Mouse (Mus musculus): ENCODE data around the gene Arhgap24. TPM values are rescaled to one million over a fixed set of nuclear protein-coding genes. Genes with fewer than 3 reads are reported as not detected.
"Not testable (repeated sequence)": the region's sequence is repeated elsewhere in the genome, so short reads cannot be mapped to it uniquely, and the experiment has no call there.

The Arhgap24 gene
- polyA plus RNA-seq, 1 experiment from 2014 or later, result 51.1 TPM

DNA sequence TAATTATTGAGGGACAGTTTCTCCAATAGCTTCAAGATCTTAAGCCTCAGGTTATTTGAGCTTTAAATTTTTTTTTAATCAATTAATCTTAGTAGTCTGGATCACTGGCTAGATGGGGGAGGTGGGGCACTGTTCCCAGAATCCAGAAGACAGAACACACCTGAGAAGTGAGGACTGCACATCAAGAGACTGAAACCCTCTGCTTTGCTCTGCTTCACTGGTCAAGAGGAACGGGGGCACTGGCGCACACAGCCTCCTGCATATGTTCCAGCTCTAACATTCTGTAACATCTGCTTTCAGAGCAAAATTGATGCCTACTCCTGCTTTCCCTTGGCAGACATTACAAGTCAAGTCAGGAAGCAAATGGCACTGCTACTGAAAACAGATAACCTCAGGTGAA lies 439.0 kb downstream of the Arhgap24 start:
- 35% methylated on average over 2 of the region's 2 CpGs for WGBS
- no peak overlapping the region for H3K4me3 ChIP-seq (ENCODE audit: low read length)

DNA sequence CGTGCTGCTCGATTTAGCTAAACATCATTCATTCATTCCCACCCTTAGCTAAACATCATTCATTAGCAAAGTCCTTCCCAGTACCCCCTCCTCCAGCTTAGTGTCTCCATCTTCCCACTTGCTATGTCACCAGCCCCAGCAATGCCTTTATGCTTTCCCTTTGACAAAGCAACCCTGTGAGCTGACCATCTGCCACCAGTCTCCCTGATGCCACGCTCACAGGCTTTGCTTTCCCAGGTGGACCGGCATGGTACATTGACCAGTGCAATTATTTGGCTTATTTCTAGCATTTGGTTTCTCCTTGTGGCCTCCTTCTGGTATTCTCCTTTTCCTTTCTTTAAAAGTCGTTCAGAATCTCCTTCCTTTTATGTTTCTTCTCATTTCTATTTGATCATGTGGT lies 445.6 kb downstream of the Arhgap24 start:
- no peaks in the 10 kb centered on the region for H3K9me3 ChIP-seq (ENCODE audit: control insufficient read depth, low read length)
- H3K4me3 ChIP-seq (ENCODE audit: low read length), result no peak overlapping the region
- no peaks in the 10 kb centered on the region for H3K4me1 ChIP-seq (ENCODE audit: control insufficient read depth, insufficient read depth, low read length)
- H3K4me2 ChIP-seq (replicated peaks; ENCODE audit: low read depth, low read length), result no peak overlapping the region
- H3K27ac ChIP-seq (ENCODE audit: low read depth, low read length), result no peak overlapping the region
- WGBS, result 80% methylated on average over 5 of the region's 5 CpGs
- H3K9ac ChIP-seq (ENCODE audit: low read depth, low read length), result no peak overlapping the region
- H3K27me3 ChIP-seq (ENCODE audit: control insufficient read depth, insufficient read depth, low read length), result no peaks in the 10 kb centered on the region
- ATAC-seq (ENCODE audit: low FRiP score, low TSS enrichment), result no peak
- no peaks in the 10 kb centered on the region for H3K36me3 ChIP-seq (ENCODE audit: control insufficient read depth, insufficient read depth, low read length)

More for the DNA sequence above, 439.0 kb downstream of the Arhgap24 start:
- H3K9me3 ChIP-seq (ENCODE audit: control insufficient read depth, low read length), result no peaks in the 10 kb centered on the region
- H3K36me3 ChIP-seq (ENCODE audit: control insufficient read depth, insufficient read depth, low read length), result no peaks in the 10 kb centered on the region
- no peaks in the 10 kb centered on the region for H3K4me1 ChIP-seq (ENCODE audit: control insufficient read depth, insufficient read depth, low read length)
- no peak overlapping the region for H3K4me2 ChIP-seq (replicated peaks; ENCODE audit: low read depth, low read length)
- no peak overlapping the region for H3K9ac ChIP-seq (ENCODE audit: low read depth, low read length)
- ATAC-seq (ENCODE audit: low FRiP score, low TSS enrichment), result peak; percentile 87; the same call in 1 of the 2 replicates
- H3K27me3 ChIP-seq (ENCODE audit: control insufficient read depth, insufficient read depth, low read length), result no peaks in the 10 kb centered on the region
- no peak overlapping the region for H3K27ac ChIP-seq (ENCODE audit: low read depth, low read length)

DNA sequence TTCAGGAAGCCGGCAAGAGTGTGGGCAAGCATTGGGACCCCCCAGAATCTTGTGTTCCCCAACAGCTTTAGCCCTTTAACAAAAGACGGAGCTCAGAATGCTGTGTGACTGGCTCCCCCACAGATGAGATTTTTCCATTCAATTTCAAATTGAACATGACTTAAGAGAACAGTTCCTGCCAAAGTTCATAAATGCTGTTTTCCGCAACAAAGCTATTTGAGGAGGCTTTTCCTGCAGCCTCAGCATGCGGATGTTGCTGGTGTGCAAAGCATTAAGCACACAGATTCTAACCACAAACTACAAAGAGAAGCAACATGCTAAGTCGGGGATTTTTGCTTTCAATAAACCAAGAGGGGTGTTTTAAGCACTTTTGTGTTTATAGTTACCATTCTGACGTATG lies 449.0 kb downstream of the Arhgap24 start:
- WGBS, result 80% methylated on average over 6 of the region's 6 CpGs
- H3K27ac ChIP-seq (ENCODE audit: low read depth, low read length), result no peak overlapping the region
- ATAC-seq (ENCODE audit: low FRiP score, low TSS enrichment), result no peak

DNA sequence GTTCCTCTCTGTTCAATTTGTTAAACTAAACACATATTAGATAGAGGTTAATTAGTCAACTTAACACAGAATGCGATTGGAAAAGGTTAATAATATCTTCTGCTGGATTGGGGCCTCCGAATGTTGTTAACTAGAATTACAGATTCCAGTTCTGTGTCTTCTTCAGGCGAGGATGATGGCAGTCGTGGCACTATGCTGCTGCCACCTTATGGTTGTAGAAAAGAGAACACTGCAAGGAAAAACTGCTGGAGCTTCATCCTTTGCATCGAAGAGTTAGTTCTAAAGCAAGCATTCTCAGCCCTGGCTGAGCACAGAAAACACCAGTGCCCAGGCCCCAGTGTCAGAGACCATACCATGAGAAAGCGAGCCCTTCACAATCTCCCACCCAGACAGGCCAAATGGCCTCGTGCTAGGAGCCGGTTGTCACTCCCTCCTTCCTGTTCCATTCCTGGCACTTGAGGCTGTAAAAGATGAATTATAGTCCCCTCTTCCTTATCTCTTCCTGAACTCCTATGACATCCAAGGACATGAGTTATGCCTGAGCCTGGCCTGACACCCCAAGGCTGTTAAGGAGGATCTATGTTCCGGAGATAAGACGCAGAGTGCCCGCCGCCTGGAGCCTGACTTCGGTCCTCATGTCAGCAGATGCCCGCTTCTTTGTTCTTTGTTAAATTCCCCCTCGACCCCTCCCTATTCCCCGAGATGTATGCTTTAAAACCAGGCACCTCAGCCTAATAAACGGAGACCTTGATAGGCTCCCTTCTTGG lies 462.9 kb downstream of the Arhgap24 start:
- H3K9ac ChIP-seq (ENCODE audit: low read depth, low read length); H3K9me3 ChIP-seq (ENCODE audit: control insufficient read depth, low read length); H3K27me3 ChIP-seq (ENCODE audit: control insufficient read depth, insufficient read depth, low read length); ATAC-seq (ENCODE audit: low FRiP score, low TSS enrichment); H3K4me3 ChIP-seq (ENCODE audit: low read length); H3K27ac ChIP-seq (ENCODE audit: low read depth, low read length); H3K4me2 ChIP-seq (replicated peaks; ENCODE audit: low read depth, low read length); H3K4me1 ChIP-seq (ENCODE audit: control insufficient read depth, insufficient read depth, low read length); H3K36me3 ChIP-seq (ENCODE audit: control insufficient read depth, insufficient read depth, low read length): not testable (repeated sequence)
- WGBS, result 77% methylated on average over 17 of the region's 17 CpGs

More for the DNA sequence above, 449.0 kb downstream of the Arhgap24 start:
- Histone ChIP-seq H3K9me3 (ENCODE audit: control insufficient read depth, low read length) (no peaks in the 10 kb centered on the region), H3K36me3 (ENCODE audit: control insufficient read depth, insufficient read depth, low read length) (no peaks in the 10 kb centered on the region), H3K4me2 (replicated peaks; ENCODE audit: low read depth, low read length) (no peak overlapping the region), H3K27me3 (ENCODE audit: control insufficient read depth, insufficient read depth, low read length) (no peaks in the 10 kb centered on the region), H3K4me1 (ENCODE audit: control insufficient read depth, insufficient read depth, low read length) (no peaks in the 10 kb centered on the region), H3K9ac (ENCODE audit: low read depth, low read length) (no peak overlapping the region), H3K4me3 (ENCODE audit: low read length) (no peak overlapping the region)

DNA sequence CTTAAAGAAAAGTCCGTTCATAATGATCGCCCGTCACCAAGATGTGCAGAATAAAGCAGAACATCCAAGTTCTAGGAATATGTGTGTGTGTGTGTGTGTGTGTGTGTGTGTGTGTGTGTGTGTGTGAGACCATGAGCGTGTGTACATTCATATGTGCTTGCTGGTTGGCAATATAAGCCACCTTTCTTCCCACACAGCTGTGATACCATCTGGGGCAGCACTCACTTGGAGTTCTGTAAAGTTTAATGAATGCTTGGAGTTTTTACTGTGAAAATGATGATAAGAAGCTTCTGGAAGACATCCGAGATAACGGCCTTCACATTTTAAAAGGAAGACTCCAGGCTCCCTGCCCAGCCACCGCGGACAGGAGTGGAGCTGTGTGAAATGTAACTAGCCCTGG lies 465.4 kb downstream of the Arhgap24 start:
- H3K4me2 ChIP-seq (replicated peaks; ENCODE audit: low read depth, low read length), result no peak overlapping the region
- no peaks in the 10 kb centered on the region for H3K27me3 ChIP-seq (ENCODE audit: control insufficient read depth, insufficient read depth, low read length)
- no peaks in the 10 kb centered on the region for H3K9me3 ChIP-seq (ENCODE audit: control insufficient read depth, low read length)
- H3K36me3 ChIP-seq (ENCODE audit: control insufficient read depth, insufficient read depth, low read length), result no peaks in the 10 kb centered on the region
- 91% methylated on average over 8 of the region's 8 CpGs for WGBS
- H3K4me1 ChIP-seq (ENCODE audit: control insufficient read depth, insufficient read depth, low read length), result no peaks in the 10 kb centered on the region
- no peak overlapping the region for H3K27ac ChIP-seq (ENCODE audit: low read depth, low read length)
- ATAC-seq (ENCODE audit: low FRiP score, low TSS enrichment), result no peak
- no peak overlapping the region for H3K4me3 ChIP-seq (ENCODE audit: low read length)
- no peak overlapping the region for H3K9ac ChIP-seq (ENCODE audit: low read depth, low read length)

DNA sequence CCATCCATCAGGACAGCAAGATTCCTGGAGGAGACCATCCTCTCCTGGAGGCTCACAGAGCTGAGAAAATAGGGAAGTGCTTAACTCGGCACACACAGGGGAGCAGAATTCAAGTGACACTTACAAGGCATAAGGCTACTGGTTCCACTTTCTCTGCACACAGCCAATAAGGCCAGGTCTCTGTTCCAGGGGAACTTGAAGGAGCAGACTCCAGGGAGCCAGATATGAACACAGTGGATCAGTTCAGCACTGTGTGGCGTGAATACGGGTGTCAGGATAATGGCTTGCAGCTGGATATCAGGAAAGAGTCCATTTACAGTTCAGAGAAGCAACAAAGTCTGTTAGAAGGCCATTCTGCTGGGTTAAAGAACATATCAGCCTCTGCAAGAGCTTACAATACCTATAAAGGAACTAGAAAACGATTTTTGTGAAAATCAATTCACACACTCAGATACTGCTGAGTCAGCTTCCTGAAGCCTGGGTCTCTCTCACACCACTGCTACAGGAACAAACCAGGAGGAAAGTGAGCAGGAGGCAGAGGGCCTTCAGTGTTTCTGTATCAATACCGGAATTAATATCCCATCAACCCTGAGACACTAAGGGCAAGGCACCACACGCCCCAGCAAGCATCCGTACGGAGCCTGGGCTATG lies 466.0 kb downstream of the Arhgap24 start:
- Histone ChIP-seq H3K9me3 (ENCODE audit: control insufficient read depth, low read length) (no peaks in the 10 kb centered on the region), H3K9ac (ENCODE audit: low read depth, low read length) (no peak overlapping the region), H3K4me3 (ENCODE audit: low read length) (no peak overlapping the region), H3K27ac (ENCODE audit: low read depth, low read length) (no peak overlapping the region), H3K27me3 (ENCODE audit: control insufficient read depth, insufficient read depth, low read length) (no peaks in the 10 kb centered on the region), H3K36me3 (ENCODE audit: control insufficient read depth, insufficient read depth, low read length) (no peaks in the 10 kb centered on the region), H3K4me1 (ENCODE audit: control insufficient read depth, insufficient read depth, low read length) (no peaks in the 10 kb centered on the region), H3K4me2 (replicated peaks; ENCODE audit: low read depth, low read length) (no peak overlapping the region)
- 65% methylated on average over 8 of the region's 8 CpGs for WGBS
- no peak; the same call in 1 of the 2 replicates for ATAC-seq (ENCODE audit: low FRiP score, low TSS enrichment)
